Mouse (Mus musculus): ENCODE data around the gene Pigk.

DNA sequence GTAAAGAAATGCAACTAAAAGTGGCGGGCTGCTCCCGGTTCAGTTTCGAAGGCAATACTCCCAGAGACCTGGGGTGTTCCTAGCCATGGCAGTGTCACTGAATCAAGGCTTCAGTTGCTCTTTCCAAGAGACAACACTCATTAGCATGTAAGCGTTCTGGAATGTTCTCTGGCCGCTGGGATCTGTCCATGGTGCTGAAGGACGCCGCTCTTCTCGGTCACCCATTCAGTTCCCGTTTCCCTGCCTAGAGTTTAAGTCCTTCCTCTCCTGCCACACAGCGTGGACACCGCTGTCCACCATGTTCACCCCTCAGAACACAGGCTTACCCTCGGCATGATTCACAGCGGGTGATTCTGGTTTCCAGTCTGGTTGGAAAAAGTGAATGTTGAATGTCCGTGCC, 107.3 kb downstream of the Pigk start:
- TF ChIP-seq CTCF (IDR thresholded peaks at IDR 0.05; ENCODE audit: low read depth) (no peak), EP300 (IDR thresholded peaks at IDR 0.05; ENCODE audit: low read depth) (no peak)
